Mouse (Mus musculus) gastrocnemius, postnatal 36 days (tissue): Measurements from ENCODE around the gene Tmc6. TPM values are rescaled to one million over a fixed set of nuclear protein-coding genes. Genes with fewer than 3 reads are reported as not detected.
"Not testable (repeated sequence)": the region's sequence is repeated elsewhere in the genome, so short reads cannot be mapped to it uniquely, and the experiment has no call there.

Experiments
- DNase-seq, 2 experiments: peaks; one replicate each; pipeline ENCODE4 v3.0.0; 2022
- intact Hi-C: fragments of 180-260 bp; cut with DNase I; formaldehyde crosslinking; loops from one replicate; pipeline ENCODE4 v1.15.1; 2025
- total RNA-seq, 2 experiments: library from RNA; stranded (reverse); gene quantifications; 2 replicates each; pipeline ENCODE4 v1.2.3; 2021

Gene Tmc6
- total RNA-seq, 2 experiments from 2014 or later: 5.8 to 5.9 TPM

- intact Hi-C loops: no loop called here
- no peak for DNase-seq
Observed at GRCm38 (mm10) chr11:117814704-117815366, 32.8 kb upstream of the Tmc6 start.

- intact Hi-C loops: no loop called here
- DNase-seq: no peak
Observed at GRCm38 (mm10) chr11:117813867-117814266, 31.9 kb upstream of the Tmc6 start.

DNA sequence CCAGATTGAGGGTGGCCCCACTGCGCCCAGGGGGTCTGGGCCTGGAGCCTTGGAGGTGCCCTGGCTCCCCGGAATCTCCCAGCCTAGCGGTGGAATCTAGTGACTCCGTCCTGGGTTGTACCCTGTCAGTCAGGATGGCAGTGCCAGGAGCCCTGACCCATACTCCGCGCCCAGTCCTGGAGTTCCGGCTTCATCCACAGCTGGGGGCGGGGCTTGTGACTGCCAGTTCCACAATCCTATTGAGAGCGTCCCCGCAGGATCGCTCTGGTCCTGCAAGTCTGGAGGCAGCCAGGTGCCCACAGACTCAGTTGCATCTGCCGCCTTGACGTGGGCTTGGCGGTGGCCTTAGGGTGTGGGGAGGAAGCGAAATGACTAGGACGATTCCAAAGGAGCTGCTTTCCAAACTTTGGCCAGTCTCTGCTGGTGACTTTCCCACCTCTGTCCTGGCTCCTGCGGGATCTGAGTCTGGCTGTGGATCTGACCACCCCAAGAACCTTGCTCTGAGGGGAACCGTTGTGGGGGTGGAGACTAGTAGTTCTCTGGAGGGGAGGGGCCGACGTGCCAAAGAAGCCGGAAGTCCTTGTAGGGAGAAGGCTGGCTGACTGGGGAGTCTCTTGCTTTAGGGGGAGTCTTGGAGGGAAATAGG lies 28.5 kb upstream of the Tmc6 start:
- peak; percentile 75 to 87 for DNase-seq
- intact Hi-C loops: no loop called here

GRCm38 (mm10) chr11:117809407-117810311 lies 27.7 kb upstream of the Tmc6 start, which contains the start of the genes Gm20708 and Syngr2:
Gene Gm20708, plus strand, starts transcription at chr11:117809668.
Gene Syngr2, plus strand, starts transcription at chr11:117809668.
- peak; percentile 69 to 72 for DNase-seq
- intact Hi-C loops: no loop called here

- DNase-seq: no peak
- intact Hi-C loops: no loop called here
Observed at GRCm38 (mm10) chr11:117806781-117807180, 24.8 kb upstream of the Tmc6 start.

GRCm38 (mm10) chr11:117803166-117803688 lies 21.2 kb upstream of the Tmc6 start:
- intact Hi-C loops: no loop called here
- DNase-seq: no peak

DNA sequence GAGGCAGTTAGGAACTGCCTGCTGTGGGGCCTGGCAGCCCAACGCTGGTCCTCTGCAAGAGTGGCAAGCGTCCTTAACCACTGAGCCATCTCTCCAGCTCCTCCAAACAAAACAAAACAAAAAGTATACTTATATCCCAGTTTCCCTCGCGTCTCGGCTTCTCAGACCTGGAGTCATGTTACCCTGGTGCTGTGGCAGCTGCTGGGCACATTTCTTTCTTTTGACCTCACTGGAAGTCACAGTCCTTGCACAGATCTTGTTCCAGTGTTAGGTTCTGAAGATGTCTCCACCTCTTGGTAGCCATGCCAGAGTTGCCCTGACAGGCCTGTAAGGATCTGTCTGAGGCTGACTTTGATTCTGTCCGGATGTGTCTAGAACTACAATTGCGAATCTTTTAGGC lies 19.7 kb upstream of the Tmc6 start:
- intact Hi-C loops: no loop called here
- no peak for DNase-seq

- DNase-seq: no peak
- intact Hi-C loops: no loop called here
Observed at GRCm38 (mm10) chr11:117800038-117800437, 18.0 kb upstream of the Tmc6 start.

DNA sequence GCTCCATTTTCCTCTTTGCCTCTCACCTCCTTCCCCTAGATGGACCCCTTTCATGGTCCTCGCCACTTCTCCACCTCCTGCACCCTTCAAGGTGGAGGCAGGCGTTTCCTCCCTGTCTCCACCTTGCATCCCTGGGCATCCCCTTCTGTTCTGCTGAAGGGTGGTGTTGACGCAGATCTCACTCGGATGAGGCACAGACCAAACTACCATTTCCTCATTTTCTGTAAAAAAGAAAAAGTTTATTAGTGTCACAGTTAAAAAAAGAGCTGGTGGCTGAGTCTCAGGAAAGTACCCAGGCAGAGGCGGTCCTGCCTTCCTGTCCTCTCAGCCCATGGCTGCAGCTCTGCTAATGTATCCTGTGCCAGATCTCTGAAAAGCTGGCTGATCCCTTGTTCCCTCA lies 17.2 kb upstream of the Tmc6 start:
- no peak for DNase-seq
- intact Hi-C loops: no loop called here

DNA sequence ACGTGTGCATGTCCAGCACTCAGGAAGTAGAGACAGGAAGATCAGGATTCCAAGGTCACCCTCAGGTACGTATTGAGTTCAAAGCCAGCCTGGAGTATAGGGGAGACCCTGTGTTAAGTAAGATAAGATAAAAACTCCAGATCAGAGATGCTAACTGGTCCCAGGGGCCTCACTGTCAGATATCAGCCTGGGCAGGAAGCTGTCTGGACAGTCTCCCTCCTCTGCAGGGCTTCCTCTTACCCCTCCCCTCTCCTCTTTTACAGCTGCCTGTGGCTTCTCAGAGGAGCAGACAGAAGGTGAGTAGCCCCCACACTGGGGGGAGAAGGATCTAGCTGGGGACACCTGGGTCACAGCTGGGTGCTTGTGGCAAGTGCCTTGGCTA lies 16.2 kb upstream of the Tmc6 start:
- no peak for DNase-seq
- intact Hi-C loops: no loop called here

DNA sequence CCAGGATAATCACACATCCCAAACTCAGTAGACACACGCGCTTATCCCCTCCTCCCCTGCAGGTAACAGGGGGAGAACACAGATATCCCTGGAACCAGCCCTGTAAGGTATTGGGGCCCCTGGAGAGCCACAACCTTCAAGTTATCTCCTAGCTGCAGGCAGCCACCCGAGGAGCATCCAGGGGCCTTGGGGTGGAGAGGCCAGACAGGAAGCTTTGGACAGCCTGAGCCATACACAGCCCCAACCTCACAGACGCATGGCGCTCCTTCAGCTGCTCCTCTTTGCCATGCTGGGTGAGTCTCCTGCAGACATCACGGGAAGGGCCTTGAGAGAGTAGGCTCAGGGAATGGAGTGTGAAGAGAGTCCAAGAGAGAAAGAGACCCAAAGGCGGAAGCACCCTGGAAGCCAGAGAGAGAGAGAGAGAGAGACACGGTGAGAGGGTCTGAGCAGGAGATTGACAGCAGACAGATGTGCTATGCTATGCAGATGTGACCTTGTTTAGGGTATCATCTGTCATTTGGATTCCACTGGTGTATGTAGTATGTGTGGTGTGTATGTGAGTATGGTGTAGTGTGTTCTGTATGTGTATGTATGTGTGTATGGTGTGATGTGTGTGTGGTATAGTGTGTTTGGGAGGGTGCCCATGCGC lies 15.6 kb upstream of the Tmc6 start, which contains the start of gene 6030468B19Rik:
TSS of gene 6030468B19Rik (plus strand) at position 150 of the 649 bp plus-strand sequence.
- intact Hi-C loops: no loop called here
- no peak for DNase-seq

DNA sequence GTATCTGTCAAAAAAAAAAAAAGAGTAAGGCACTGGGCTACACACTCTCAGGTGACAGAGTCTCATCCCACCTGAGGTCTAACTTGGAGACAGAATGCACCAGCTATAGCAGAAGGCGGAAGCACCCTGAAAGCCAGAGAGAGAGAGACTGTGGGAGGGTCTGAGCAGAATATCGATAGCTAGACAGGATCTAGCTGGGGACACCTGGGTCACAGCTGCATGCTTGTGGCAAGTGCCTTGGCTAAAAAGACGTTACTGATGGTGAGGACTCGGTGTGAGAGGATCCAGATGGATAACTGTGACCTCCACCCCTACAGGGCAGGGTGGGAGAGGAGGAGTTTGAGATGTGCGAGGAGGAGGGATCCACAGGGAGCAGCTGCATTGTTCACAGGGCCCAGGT lies 15.0 kb upstream of the Tmc6 start:
- DNase-seq: no peak
- intact Hi-C loops: no loop called here

GRCm38 (mm10) chr11:117794035-117794551 lies 12.1 kb upstream of the Tmc6 start:
- DNase-seq: no peak
- intact Hi-C loops: no loop called here

- intact Hi-C loops: no loop called here
- no peak for DNase-seq
Observed at GRCm38 (mm10) chr11:117792281-117792888, 10.4 kb upstream of the Tmc6 start.

DNA sequence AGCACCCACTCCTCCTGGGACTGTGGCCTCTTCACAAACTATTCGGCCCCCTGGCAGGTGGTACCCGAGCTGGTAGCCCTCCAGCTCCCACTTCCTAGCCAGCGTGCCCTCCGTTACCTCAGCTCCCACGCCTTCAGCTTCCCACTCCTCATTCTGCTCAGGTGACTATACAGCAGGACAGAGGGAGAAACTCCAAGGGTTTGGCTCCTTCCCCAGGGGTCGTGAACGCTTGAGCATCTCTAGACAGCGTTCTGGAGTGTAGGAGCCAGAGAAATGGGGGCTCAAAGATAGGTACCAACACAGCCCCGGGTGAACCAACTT lies 9.4 kb upstream of the Tmc6 start:
- intact Hi-C loops: no loop called here
- no peak for DNase-seq

GRCm38 (mm10) chr11:117790703-117791440 lies 8.9 kb upstream of the Tmc6 start:
- intact Hi-C loops: loop anchor here (1.0 kb wide), 1 partner anchor 34 kb away; the partner anchor contains the start of gene Afmid
- no peak for DNase-seq

GRCm38 (mm10) chr11:117790286-117790685 lies 8.3 kb upstream of the Tmc6 start:
- intact Hi-C loops: loop anchor here (1.0 kb wide), 1 partner anchor 35 kb away; the partner anchor contains the start of gene Afmid
- peak; percentile 71 to 72 for DNase-seq

DNA sequence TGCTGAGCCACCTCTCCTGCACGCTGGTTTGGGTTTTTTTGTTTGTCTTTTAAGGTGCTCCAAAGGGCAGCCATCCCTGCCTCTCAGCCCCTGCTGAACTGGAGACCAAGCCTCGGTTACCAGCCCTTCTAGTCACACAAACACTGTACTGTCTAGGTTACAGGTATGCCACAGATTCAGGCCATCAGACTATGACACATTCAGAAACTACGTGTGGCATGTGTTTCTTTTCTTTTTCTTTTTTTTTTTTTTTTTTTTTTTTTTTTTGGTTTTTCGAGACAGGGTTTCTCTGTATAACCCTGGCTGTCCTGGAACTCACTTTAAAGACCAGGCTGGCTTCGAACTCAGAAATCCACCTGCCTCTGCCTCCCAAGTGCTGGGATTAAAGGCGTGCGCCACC lies 6.5 kb upstream of the Tmc6 start:
- intact Hi-C loops: loop anchor here (2.0 kb wide), 1 partner anchor 80 kb away; no protein-coding TSS in a partner anchor
- not testable (repeated sequence) for DNase-seq

DNA sequence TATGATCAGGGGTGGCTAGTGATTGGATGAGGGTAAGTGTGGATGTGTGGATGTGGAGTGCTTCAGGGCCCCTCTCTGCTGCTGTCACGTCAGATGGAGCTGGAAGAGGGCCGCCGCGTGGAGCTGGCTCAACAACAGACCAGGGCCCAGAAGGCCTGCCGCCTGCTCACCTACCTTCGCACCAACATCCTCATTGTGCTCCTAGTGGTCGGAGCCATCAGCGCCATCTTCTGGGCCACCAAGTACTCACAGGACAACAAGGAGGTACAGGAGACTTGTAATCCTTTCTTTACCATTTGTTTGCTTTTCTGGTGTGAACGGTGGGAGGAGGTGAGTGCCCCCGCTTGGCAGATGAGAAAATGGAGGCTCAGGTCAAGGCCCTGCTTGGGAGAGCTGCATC lies 4.3 kb upstream of the Tmc6 start:
- no peak for DNase-seq
- intact Hi-C loops: loop anchor here (2.0 kb wide), 1 partner anchor 401 kb away; no protein-coding TSS in a partner anchor
